Mouse (Mus musculus): Measurements from ENCODE around the gene Gpr183. TPM values are rescaled to one million over a fixed set of nuclear protein-coding genes. Genes with fewer than 3 reads are reported as not detected.

The Gpr183 gene
- total RNA-seq, 2 experiments from 2014 or later, result 0.36 to 0.46 TPM

- no peak for DNase-seq
Observed at GRCm38 (mm10) chr14:121957176-121957871, 7.7 kb downstream of the Gpr183 start.

- DNase-seq, result no peak
Observed at GRCm38 (mm10) chr14:121956291-121956690, 8.7 kb downstream of the Gpr183 start.

DNA sequence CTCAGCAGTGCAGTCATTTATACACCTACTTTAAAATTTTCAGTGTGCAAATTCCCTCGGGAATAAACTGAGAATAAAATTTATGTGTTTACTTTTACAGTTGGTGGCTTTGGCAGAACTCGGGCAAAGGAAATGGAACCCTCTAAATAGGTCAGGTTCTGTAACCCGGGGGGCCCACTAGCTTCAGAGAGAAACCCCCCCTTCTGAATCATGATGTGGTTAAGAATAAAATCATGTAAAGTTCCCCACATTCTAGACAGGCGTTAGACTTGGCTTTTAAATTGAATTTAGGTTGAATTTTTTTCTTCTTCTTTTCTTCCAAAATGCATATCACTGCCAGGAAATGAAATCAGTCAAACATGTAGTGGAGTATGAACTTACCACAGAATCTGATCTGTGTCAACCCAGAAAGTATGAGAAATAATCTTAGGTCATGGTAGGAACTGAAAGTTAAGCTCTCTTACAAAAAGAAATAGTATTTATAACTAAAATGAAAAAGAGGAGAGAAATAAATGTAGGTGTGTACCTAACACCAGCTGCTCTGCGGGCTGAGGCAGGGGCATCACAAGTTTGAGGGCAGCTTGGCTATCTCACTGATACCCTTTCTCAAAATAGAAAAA lies 9.7 kb downstream of the Gpr183 start:
- no peak for DNase-seq

DNA sequence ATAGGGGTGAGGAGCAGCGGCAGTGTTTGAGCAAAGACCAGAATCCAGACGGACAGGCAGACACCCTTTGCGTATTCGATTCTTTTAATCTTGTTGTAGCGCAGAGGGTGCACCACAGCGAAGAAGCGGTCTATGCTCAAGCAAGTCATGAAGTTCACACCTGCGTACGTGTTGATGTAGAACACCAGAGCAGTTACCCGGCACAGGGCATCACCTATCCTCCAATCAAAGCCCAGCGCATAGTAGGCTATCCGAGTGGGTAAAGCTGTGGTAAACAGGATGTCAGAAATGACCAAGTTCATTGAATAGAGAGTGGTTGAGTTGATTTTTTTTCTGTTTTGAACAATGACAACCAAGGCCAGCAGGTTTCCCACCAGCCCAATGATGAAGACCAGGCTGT lies 10.4 kb downstream of the Gpr183 start:
- DNase-seq, result no peak

DNA sequence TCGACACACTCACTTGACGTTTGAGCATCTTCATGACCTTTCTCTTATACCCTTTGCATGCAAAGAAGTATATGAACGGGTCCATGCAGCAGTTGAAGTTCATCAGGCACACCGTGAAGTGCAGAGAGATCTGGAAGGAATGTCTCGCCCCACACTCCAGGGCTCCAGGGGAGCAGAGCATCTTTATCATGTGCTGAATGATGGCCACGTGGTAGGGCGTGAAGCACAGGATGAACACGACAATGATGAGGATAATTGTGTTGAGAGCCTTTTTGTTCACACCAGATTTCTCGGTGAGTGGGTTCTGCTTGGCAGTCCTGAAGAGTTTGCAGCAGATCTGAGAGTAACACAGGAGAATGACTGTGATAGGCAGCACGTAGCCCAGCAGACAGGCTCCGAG lies 10.9 kb downstream of the Gpr183 start:
- no peak for DNase-seq

DNA sequence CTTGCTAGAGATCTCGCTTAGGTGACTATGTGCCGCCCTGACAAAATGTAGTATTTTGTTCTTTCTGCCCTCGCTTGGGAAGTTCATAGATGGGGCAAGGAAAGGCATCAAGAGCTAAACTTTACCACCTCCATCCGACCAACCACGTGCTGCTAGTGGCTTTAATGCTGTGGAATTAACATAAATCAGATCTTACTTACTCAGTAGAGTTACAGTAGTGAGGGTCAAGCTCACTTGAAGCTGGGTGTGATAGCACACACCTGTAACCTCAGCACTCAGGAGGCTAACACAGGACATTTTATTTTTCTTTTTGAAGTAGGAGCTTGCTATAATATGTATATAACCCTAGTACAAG lies 13.0 kb downstream of the Gpr183 start:
- no peak for DNase-seq

GRCm38 (mm10) chr14:121951399-121952045 lies 13.5 kb downstream of the Gpr183 start:
- DNase-seq, result no peak

DNA sequence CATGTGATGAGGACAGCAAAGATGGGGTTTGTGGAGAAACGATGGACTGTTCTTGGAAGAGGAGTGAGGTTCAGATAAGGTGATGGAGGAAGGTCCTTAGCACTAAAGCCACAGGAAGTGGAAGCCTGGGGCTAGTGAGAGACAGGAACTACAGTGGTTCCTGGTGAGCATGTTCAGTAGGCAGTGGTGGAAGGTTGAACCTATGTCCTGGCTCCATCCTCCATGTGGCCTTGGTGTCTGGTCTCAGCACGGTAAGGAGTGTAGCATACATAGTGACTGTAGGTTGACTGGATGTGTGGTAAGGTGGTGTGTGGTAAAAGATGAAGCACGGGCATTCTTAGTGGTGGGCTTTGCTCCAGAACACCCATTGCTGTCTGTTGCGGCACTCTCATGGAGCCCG lies 15.1 kb downstream of the Gpr183 start:
- DNase-seq, result no peak

DNA sequence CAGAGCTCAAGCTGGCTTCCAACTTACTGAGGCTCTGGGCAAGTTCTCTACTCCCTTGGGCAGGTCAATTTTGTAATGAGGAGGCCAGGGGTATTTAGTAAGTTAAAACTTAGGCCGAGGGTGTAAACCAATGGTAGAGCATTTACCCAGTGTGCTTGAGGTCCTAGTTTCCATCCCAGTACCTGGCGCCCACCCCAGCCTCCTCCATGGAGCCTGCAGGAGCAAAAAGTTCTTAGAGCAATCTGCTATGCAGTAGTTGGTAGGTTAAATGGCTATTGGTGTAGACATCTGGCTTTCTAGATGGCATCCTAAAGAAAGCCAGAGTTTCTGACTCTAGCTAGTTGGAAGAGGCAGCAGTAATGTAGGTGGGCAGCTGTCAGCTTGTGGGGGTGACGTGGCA lies 15.6 kb downstream of the Gpr183 start:
- DNase-seq, result no peak

- no peak for DNase-seq
Observed at GRCm38 (mm10) chr14:121947966-121948365, 17.0 kb downstream of the Gpr183 start.

DNA sequence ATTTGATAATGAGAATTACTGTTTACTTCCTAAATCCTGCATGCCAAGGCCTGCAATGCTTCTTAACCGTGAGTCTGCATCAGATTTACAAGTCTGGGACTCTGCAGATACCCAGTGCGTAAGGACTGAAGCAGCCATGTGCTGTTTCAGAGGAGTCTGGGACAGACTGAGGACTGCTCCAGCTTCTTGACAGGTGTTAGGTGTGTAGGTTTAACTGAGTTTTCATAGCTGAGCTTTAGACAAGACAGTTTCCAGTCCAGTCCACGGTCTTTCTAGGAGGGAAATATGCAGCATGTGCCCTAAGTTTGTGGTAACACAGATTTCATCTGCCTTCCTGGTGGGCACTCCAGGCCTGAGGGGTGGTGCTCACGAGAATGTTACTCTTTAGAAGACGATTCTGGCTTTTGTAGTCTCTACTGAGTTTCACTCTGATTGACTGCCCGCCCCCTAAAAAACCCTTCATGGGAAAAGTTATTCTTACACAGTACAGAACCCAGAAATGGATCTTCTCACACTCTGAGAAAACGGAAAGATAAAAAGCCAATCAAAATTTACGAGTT lies 17.7 kb downstream of the Gpr183 start:
- no peak for DNase-seq

GRCm38 (mm10) chr14:121946728-121947127 lies 18.3 kb downstream of the Gpr183 start:
- DNase-seq, result no peak

DNA sequence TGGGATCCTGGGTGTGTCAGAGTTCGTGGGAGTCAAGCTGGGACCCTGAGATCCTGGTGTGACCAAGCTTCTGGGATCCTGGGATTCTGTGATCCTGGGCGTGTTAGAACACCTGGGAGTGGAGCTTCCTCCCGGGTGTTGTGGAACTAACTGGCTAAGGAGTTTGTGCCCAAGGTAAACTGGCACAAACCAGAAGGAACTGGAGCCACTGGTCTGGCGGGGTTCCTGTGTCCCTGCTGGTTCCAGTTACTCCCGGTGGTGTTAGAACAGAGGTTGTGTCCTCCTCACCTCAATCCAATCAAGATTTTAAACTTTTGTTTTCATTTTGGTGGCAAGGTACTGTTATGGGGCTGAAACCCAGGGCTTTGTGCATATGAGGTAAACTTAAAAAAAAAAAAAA lies 18.9 kb downstream of the Gpr183 start:
- DNase-seq, result no peak

GRCm38 (mm10) chr14:121939582-121939981 lies 25.4 kb downstream of the Gpr183 start:
- no peak for DNase-seq

- no peak for DNase-seq
Observed at GRCm38 (mm10) chr14:121938256-121939191, 26.5 kb downstream of the Gpr183 start.

GRCm38 (mm10) chr14:121937601-121938255 lies 27.3 kb downstream of the Gpr183 start:
- no peak for DNase-seq

GRCm38 (mm10) chr14:121936856-121937255 lies 28.1 kb downstream of the Gpr183 start:
- no peak for DNase-seq

- no peak for DNase-seq
Observed at GRCm38 (mm10) chr14:121936356-121936755, 28.6 kb downstream of the Gpr183 start.

DNA sequence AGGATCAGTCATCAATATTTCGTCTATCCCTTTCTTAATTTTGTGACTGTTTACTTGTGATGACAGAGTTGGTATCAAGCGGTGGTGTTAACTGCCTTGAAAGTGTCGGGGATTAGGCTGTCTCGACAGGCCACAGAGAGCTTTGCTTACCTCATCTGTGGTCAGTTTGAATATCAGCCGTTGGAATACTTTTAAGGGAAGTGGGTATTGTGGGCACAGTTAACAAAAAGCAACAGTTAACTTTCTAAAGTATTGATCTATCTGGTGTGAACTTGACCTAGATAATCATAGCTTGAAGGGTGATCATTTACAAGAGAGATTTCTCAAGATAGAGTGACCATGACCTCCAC lies 30.4 kb downstream of the Gpr183 start:
- DNase-seq, result no peak

DNA sequence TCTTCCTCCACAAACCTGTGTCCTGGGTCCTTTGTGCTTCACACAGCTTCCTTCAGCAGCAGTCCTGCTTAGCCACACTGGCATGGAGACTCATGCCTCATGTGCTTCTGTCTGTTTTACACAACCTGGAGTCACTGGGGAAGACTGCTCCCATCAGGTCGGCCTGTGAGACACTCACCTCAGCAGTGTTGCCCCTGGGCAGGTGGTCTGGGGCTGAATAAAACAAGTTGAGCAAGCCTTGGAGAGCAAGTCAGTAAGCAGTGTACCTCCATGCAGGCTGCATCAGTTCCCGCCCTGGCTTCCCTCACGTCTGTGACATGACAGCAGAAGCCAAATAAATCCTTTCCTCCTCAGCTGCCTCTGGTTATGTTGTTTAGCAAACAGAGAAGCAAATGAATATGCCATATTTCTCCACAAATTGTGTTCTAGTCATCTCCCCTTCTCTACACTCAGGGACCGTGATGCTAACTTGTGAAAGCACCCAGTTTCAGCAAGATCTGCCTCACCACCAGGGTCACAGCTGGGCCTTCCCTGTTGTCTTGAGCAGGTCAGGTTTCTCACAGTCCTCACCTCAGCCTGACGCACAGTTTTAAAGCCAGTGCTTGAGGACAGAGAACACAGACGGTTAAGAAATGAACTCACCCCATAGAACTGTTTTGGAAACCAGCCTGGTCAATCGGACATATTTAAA lies 30.9 kb downstream of the Gpr183 start:
- no peak for DNase-seq

DNA sequence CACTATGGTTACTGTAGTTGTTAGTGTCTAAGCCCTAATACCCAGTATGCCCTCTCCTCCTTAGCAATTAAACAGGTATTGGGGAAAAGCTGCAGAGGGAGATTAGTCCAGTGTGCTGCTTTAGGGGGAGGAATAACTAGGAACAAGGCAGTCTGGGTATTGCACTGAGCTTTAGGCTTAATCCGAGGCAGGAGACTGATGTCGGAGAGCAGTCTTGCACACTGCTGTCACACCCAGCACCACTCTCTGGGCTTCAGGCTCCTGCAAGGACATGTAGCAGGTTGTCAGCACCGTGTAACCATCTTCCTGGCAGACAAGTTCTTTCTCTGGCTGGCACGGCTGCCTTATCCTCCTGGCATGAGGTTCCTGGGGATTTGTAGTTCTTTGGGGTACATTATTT lies 32.8 kb downstream of the Gpr183 start:
- DNase-seq, result no peak
